Mouse (Mus musculus) T-helper 2 cell (primary cell): ENCODE measurements around the gene Commd6.

Experiments used
- in situ Hi-C: fragments of 300-600 bp; cut with MboI, MseI; formaldehyde crosslinking; loops from one replicate; pipeline ENCODE4 v1.15.1; 2025; ENCODE audit warnings: high pct_unique_total_duplicates

Commd6 gene

DNA sequence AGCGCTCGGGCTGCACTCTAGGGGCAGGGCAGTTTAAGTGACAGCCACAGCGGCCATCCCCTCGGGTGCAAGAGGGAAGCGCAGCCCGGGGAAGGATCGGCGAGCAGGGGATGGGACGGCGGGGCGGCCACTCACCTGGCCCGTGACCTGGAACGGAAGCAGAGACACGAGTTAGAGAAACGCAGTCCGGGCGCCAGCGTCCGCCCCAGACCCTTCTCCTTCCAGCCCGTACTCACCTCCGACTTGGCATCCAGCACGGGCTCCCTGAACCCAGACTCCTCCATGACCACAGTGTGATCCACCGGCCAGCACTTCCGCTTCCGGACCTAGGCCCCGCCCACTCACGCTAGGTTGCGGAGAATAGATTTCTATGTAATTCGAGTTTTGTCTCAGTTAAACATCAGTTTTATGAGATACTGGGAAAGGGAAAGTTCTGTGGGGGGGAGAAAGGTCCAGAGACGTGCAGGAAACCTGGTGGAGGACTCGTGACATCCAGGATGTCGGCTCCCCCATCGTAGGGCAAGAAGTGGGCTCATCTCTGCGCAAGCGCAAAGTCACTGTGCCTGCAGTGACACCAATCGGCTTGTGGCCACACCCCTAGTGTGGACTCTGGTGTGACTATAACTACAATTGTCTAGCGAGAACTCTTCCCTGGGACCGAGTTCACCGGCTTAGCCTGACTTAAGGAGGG lies at the start of gene Commd6:
Gene Commd6, minus strand, starts transcription at position 534 of the 691 bp plus-strand sequence.
- in situ Hi-C loops, result loop anchor here (10.0 kb wide), 1 partner anchor 165 kb away; no protein-coding TSS in a partner anchor

DNA sequence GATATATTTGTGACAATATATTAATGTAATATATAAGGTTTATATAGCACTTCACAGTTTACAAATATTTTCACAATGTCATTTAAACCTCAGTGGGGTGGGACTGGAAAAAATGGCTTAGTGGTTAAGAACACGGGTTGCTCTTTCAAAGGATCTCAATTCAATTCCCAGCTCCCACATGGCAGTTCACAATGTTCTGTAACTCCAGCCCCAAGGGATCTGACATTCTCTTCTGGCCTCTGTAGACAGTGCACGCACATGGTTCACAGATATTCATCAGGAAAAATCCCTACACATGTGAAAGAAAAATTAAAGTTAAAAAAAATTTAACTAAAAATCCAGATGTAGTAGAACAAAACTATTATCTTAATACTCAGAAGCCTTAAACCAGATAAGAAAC lies 47.9 kb upstream of the Commd6 start:
- in situ Hi-C loops, result no loop called here

DNA sequence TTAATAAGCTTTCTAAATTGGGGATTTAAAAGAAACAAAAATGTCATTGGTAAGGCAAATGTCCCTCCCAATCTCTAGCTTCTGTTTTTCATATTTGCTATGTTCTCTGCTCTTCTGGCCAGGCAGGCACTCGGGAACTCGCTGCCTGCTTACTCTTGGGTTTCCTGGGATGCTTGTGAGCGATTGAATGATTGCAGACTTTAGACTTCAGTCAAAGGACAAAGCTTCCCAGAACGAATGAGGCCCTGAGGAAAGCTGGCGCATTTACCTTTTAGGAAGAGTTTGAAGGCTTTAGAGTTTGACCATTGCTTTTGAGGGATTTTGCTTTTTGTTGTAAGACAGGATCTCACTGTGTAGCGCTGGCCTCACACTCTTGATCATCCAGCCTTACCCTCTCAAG lies 47.2 kb upstream of the Commd6 start:
- in situ Hi-C loops, result no loop called here

DNA sequence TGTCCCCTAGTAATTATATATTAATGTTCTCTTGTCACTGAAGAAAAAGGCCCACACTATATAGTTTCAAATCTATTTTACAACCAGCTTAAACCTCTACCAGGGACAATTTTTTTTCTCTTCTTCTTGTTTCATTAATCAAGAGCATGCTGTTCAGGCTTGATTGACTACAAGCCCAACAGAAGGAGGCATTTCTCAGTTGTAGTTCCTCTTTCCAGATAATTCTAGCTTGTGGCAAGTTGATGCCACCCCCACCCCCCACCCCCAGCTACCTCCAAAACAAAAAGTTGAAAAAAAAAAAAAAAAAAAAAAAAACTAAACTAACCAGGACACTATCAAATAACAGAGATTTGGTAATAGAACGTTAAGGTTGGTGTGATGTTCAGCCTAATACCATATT lies 31.7 kb upstream of the Commd6 start:
- in situ Hi-C loops, result no loop called here

DNA sequence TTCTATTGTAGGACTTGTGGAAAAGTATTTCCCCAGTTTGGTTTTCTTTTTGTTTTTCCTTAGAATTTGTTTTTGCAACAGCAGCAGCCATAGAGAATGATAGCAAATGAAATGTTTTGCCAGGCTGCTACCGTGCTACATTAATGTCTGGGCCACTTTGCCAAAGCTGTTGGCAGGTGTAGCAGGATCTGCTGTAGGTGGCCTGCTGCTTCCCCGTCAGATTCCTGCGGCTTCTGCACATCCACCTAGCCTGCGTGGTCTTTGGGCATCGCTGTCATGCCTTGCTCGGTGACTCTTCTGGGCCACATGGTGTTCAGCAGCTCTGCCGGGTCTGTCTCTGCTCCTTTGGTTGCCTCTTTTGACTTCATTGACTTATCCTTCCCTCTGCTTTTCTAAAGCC lies 28.1 kb upstream of the Commd6 start:
- in situ Hi-C loops, result no loop called here

DNA sequence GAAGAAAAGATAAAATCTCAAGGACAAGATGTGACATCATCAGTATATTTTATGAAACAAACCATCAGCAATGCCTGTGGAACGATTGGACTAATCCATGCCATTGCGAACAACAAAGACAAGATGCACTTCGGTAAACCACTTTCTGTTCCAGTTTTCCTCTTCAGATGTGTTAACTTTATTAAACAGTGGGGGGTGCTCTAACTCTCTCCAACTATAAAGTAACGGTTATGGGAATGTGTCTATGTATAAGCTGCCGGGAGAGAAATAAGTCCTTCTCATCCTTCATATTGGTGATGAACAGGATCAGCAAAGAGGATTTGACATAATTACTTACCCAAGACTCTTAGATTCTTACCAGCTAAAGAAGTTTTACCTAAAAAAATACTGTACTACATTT lies 26.1 kb upstream of the Commd6 start:
- in situ Hi-C loops, result no loop called here

DNA sequence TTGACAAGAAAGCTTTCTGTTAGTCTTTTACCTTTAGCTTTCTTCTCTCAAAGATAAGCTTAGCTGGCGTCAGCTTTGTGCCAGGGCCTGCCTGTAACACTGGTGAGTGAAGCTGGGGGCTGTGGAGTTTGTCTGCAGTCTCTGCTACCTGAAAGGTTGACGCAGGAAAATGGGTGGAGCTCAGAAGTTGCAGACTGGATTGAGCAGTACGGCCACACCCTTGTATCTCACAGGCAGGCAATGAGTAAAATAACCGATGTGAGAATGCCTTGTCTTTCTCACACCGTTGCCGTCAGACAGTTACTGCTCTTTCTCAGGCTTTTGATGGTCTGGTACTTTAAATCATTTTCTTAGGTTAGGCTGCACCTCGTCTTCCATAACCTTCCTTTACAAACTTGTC lies 25.6 kb upstream of the Commd6 start:
- in situ Hi-C loops, result no loop called here

DNA sequence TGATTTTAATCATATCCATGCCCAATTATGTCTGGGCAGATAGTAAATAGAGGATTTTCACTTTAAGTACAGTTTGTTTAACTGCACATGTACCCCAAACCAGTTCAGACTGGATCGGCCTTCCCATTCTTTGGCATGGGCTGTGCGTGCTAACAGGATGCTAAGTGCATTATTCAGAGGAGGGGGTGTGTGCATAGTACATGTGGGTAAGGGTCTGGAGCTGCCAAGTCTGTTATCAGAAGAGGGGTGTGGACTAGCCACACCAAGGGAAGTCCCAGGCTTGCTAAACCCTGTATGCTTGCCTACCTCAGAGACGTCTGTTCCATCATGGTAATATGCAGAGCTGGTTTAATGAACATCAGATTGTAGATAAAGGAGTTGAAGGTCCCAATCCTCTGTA lies 23.8 kb upstream of the Commd6 start:
- in situ Hi-C loops, result no loop called here

DNA sequence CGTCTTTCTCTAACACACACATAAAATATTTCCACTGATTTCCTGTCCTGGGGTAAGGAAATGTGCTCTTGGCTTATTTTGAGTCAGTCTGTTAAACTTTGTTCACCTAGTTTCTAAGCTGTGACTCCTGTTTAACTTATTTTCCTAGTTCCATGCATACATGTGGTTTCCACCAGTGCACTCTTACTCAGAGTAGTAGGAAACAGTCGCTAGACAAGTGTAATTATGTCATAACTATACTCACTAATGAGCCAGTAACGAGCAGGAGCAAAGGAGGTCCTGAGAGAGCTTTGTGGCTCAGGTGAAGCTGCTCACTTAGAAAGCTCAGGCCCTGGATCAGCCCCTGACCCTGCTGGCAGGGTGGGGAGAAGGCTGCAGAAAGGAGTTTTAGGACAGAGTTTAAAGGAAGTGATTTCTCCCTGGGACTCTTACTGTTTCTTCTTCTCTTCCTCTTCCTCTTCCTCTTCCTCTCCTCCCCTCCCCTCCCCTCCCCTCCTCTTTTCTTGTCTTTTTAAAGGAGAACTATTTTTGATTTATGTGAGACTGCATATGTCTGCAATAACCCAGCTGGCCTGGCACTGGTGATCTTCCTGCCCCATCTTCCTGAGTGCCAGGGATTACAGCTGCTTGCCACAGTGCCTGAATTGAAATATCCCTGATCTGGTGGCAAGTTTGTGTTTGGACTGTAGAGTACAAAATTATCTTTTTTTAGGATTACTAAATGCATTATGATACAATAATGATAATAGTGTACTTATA lies 21.3 kb upstream of the Commd6 start:
- in situ Hi-C loops, result no loop called here

DNA sequence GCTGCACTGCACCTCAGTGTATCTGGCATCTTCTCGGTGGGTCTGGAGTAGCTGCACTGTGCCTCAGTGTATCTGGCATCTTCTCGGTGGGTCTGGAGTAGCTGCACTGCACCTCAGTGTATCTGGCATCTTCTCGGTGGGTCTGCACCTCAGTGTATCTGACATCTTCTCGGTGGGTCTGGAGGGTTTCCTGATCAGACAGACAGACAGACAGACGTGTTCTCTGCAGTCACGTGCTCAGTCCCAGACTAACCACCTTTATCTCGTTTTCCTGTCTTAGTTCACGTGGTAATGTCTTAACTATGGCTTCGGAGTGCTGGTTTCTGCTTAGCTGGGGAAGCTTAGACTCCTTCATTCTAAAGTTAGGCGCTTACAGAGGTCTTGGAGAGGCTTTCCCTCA lies 15.8 kb upstream of the Commd6 start:
- in situ Hi-C loops, result no loop called here

DNA sequence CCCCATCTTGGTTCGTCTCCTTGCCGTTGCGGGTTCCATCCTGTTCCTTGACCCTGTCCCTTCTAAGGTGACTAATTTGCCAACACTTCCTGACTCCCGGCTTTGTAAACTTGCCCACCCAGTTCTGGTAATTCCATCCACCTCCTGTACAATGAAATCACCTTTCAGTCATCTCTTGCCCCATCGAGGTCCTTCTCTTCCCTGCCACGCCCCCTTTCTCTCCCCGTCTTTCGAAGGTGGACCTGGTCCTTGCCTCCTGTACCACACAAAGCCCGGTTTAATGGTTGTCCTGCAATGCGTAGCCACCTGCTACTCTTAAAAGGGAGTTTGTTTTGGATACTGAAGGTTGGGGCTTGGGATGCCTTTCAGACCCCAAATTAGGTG lies 14.0 kb upstream of the Commd6 start:
- in situ Hi-C loops, result no loop called here

DNA sequence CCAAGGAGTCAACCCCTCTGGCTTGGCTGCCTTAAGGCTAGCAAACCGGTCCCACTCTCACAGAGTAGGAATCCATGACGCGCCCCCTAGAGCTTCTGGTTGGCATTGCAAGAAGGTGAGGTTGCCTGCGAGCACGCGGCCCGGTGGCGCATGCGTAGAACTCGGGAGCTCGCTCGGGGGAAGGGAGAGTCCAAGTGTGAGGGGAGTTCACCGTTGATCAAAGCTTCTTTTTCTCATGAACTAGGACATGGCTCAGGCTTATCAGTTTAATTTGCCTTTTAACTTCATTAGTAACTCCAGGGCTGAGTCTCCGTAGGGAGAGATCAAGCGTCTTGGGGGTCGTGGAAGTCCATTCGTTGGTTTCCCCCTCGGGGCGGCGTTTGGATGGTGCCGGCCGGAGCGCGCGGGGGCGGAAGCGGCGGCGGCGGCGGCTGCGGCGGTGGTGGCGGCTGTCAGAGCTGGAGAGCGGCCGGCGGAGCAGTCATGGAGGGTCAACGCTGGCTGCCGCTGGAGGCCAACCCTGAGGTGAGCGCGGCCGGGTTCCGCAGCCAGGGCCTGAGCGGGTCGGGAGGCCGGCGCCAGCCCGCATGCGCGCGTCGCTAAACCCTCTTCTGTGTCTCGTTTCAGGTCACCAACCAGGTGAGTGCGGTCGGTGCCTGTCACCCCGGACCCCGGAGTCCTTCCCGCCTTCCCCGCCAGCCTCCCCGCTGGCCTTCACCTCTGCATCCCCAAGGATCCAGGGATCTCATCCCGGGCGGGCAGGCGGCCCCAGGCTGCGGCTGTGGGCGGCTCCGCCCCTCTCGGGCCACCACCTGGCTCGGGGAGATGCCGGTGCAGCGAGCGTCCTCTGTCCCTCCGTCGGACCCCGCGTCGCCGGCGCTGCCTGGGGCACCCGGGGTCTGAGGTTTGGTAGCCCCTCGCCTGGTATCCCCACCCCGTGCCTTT lies 13.4 kb upstream of the Commd6 start, which contains the start of gene Uchl3:
Gene Uchl3, plus strand, starts transcription at position 387 of the 945 bp plus-strand sequence.
- in situ Hi-C loops, result no loop called here

DNA sequence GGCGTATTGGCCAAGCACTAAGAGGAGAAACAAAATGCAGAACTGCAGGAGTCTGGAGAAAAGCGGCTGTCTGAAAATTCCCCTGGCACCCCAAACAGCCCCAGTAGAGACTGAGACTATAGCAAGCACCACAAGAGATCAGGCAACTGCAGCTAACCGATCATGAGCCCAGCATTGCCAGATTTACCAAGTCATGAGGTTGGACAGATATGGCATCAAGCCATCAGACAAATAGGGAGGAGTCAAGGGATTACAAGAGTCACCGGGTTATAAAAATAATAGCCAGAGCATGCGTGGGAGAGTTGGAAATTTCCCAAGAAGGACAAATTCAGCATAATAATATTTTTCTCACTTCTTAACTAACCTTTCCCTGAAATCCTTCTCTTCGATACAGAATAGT lies 12.1 kb upstream of the Commd6 start:
- in situ Hi-C loops, result no loop called here

DNA sequence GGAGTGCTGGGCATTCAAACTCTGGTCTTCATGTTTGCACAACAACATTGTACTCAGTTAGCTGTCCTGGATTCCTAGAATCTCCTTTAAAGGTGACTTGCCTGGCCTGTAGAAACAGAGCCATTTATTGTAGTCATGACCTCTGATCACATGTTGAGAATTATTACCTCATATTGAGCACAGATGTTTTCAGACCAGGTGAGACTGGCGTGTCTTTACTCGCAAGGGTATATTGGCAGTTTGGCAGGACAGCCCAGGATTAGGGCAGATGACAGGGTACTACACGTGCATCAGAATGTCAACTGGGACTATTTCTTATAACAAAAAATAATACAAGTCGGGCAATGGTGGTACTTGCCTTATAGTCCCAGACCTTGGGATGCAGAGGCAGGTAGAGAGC lies 10.1 kb upstream of the Commd6 start:
- in situ Hi-C loops, result no loop called here

DNA sequence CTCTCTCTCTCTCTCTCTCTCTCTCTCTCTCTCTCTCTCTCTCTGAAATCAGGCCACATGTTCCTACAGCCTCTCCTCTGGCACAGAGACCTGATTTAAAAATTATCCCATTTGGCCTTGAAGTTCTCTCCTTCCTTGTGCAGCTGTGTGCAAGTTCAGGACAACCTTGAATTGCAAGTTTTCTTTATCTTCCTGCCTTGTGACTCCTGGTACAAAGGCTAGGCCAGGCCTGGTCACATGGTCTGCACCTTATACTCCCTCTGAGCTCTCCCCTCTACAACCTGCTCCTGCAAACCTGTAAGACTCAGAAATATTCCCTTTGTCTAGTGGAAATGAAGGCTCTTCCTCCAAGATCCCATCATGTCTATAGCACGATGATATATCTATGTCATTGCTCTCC lies 4.5 kb upstream of the Commd6 start:
- in situ Hi-C loops, result loop anchor here (10.0 kb wide), 1 partner anchor 170 kb away; no protein-coding TSS in a partner anchor

DNA sequence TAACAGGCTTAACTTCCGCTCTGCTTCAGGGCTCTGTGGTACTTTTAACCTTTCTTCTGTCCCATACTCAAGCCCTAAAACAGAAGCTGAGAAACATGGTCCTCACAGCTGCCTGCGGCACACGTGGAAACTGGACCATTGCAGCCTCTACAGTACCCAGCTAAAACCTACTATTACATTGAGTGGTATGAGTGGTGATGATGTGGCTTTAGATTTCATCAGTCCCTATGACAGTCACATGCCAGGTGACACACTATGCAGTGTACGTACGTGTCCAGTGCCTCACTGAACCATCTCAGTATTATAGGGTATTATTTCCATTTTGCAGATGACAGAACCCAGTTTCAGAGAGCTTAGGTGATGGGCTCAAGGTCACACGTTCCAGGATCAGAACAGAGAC lies 3.1 kb downstream of the Commd6 start:
- in situ Hi-C loops, result no loop called here

DNA sequence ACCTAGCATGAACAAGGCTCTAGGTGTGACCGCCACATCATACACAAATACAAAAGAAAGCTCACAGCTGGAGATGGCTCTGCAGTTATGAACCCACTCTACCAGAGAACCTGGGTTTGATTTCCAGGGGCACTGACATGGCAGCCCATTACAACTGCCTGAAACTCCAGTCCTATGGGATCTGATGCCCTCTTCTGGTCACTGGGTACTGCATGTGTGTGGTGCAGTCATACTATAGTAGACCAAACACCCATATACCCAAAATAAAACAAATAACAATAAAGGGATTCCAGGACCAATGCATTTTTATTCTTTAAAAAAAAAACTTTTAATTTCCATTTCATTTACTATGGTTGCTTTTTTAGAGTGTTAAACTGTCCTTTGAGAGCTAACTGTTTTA lies 4.7 kb downstream of the Commd6 start:
- in situ Hi-C loops, result no loop called here

DNA sequence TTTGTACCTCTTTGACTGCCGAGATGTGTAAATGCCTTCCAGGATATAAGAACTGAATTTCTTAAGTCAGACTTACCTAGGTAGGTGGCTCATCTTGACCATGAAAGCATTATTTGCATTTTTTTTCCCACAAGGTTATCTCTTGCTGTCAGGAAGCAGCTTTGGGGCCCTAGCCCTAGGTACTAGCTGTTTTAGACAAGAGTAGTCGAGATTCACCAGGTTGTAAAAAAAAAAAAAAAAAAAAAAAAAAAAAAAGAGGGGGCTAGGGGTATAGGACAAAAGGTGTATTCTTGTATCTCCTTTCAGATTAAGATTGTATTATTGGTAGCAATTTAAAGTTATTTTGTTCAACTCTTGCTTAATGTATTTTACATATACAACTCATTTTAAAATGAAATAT lies 9.9 kb downstream of the Commd6 start:
- in situ Hi-C loops, result no loop called here

DNA sequence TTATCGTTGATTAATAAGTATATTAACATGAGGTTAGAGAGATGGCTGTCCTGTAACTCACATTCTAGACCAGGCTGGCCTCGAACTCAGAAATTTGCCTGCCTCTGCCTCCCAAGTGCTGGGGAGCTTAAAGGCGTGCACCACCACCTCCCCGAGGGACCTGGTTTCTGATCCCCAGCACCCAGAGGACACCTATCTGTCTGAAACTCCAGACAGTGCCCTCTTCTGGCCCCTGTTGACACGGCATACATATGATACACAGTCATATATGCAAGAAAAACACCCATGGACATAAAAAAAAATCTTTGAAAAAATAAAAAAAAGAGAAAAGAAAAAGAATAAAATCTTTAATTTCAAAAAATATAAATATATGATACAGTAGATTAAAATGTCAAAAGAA lies 22.8 kb downstream of the Commd6 start:
- in situ Hi-C loops, result no loop called here

DNA sequence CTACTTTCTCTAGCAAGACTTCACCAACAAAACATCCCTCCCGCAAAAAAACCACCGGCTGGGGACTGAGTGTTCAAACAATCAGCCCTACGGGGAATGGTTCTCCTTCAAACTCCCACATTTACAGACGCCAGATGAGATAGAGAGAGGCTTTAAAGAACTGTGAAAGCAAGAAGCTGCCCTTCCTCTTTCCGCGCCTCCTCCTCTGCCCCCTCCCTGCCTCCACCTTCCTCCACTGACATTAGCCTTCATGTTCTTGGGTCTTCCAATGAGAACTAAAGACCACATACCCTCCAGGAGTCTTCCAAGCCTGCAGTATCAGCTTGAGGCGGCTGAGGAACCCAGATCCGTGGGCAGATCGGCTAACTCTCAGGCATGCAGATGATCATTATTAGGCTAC lies 24.3 kb downstream of the Commd6 start:
- in situ Hi-C loops, result no loop called here

DNA sequence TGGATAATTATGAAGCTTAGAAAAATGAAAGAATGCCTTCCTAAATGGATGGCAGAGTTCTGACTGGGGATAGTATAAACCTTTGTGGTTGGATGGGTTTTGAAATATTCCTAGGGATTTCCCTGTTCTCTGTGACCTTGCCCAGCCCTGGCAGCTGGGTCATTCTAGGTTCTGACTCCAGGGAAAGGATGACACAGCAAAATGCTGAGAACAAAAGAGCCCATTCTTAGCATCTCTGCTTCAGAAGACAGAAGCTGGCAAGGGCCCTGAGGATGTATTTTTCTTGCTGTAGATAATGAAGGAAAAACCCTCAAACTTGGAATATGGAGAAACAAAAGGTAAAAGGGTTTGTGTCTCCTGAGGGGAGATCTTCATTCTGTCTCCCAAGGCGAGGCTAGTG lies 27.3 kb downstream of the Commd6 start:
- in situ Hi-C loops, result no loop called here

DNA sequence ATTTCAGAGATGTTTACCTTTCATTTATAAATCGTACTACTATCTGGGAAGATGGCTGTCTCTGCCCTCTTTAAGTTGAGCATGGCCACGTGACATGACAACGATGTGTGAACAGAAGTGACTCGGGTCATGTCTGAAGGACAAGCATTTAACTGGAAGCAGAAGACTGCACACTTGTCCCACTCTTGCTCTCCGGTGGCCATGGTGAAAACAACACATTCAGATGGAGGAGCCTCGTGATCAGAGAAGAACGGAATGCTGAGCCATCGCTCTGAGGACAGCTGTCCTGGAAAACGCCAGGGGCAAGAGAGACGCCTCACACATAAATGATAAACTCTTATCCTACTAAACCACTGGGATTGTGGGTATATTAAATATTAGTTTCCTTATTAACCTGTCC lies 29.8 kb downstream of the Commd6 start:
- in situ Hi-C loops, result no loop called here
